Mouse (Mus musculus): ENCODE measurements at regions not wholly inside any gene's neighbourhood (a gene's known extent, or its start where the extent isn't known, plus 50 kb on each side); places are given as distances from the start of the nearest gene placed in this dataset.

DNA sequence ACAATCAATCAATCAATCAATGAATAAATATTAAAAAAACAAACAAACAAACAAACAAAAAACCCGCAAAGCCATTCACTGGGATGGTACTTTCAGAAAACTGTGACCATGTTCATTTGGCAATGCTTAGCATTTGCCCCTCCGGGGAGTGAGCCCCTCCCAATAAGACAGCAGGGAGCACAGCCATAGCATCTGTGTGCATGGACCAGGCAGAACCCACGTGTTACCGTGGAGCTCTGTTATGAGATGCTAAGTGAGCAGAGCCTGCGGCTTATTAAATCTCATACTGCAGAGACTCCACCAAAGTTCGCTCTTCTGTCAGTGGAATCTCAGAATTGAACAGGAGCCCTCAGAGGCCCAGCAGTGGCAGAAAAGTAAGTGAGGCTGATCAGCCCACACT lies 438.7 kb upstream of the Atp11b start:
- ATAC-seq (ENCODE audit: low TSS enrichment), result no peak

DNA sequence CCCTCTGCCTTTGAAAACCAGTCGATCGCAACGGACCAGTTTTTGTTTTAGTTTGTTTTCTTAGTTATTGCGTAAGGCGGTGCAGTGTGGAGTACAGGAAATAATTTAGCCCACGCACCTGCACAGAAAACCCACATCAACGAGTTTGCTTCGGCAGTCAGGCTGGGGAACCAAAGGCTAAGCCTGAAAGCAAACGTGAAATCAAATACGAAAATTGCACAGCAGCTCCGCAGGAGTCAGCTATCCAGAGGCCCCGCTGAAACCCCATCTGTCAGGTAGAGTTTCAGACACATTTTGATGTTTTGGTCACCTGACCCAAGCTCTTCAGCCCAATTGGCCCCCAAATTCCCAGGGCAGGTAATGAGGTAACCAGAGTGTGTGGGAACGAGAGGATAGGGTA lies 435.6 kb upstream of the Atp11b start:
- ATAC-seq (ENCODE audit: low TSS enrichment), result no peak

DNA sequence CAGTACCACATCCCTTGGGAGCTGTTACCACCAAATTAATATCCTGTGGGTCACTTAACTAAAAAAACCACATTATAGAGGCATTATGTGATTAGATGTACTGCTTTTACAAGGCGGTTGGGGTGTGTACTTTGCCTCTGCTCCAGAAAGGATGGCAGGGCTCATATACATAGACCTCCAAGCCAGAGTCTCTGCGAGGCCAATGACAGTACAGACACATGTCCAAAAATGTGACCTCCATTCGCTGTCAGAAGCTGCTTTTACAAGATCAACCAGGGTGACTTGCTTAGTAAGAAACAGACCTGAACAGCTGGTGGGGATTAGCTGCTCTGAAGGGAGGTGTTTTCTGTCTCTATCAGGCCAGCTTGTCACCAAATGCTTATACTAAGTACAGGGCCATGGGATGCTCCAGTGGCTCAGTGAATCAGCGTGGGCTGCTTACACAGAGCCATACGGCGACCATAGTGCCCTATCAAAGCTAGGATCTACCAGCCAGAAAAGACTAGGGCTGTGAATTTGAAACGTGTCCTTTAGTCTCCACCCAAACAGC lies 433.0 kb upstream of the Atp11b start:
- no peak for ATAC-seq (ENCODE audit: low TSS enrichment)

DNA sequence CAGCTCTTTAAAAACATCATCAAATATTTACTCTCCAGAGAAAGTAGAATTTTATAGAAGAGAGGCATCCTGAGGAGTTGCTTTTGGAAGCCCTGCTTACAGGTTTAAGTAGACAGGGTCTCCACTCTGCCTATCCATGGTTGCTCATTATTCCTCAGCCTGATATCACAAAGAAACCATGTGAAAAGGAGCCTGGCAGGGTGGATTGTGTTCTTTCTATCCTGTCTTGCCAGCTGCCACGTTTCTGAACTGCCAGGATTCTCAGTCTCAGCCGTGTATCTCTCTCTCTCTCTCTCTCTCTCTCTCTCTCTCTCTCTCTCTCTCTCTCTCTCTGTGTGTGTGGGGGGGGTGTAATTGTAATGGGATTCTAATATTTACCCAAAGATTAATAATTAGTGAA lies 431.9 kb upstream of the Atp11b start:
- ATAC-seq (ENCODE audit: low TSS enrichment), result no peak

DNA sequence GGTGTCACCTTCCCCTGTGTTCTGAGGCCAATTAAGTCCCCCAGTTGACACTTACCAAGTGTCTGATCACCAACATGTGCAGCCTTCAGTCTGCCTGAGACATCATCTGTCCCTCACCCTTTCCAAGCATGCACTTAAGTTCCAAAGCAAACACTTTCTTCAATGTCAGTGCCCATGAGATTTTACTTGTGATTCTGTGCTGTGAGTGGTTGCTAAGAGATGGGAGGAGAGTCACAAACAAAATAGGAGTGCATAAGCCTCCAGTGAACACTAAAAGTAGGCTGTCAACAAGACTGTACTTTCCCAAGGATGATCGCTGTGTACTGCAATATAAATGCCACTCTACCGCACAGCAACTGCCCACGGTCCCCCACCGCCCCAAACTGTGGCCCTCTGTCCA lies 431.0 kb upstream of the Atp11b start:
- ATAC-seq (ENCODE audit: low TSS enrichment), result no peak

DNA sequence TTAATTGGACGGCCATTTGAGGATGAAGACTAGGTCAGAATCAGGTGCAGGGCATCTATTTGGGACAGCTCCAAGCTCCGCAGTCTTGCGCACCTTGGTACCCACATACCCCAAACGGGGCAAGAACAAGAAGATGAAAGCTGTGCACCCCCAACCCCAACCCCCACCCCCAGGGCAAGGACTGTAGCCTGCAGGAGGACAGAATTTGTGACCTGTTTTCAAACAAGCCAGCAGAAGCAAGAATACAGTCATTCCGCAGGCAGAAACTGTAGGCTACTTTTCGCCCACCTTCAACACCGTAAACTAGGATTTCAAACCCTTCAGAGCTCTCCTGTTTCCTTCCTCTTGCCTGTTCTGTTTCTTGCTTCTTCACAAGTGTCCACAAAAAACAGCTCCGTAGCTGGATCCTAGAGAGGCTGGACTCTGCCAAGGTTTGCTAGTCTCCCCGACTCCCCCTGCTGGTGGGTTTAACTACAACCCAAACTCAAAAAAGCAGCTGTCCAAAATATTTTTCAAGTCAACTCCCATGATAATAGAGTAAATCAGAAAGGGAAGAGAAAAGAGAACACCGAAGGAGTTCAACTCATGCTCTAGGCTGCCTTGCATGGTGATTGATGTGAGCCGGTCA lies 430.3 kb upstream of the Atp11b start:
- ATAC-seq (ENCODE audit: low TSS enrichment), result peak; percentile 65

DNA sequence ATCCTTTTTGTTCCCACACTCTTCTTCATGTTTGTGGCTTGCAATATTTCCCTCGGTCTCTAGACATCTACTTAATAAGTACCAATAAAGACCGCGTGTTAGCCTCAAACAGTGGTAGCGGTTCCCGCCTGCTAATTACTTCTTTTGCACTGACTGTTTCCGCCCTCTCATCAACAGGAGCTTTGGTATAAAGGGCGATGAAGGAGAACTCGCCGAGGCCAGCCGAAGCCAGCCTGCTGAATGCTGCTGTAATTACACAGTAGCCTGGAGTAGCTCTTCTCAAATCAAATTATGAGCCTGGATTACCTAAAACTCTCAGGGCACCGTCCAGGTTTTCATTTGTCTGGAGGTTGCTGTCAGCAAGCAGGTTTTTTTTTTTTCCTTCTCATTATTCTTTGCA lies 429.7 kb upstream of the Atp11b start:
- ATAC-seq (ENCODE audit: low TSS enrichment), result 0 out of 2 replicates have a peak, but pooled peaks have one; percentile 57

DNA sequence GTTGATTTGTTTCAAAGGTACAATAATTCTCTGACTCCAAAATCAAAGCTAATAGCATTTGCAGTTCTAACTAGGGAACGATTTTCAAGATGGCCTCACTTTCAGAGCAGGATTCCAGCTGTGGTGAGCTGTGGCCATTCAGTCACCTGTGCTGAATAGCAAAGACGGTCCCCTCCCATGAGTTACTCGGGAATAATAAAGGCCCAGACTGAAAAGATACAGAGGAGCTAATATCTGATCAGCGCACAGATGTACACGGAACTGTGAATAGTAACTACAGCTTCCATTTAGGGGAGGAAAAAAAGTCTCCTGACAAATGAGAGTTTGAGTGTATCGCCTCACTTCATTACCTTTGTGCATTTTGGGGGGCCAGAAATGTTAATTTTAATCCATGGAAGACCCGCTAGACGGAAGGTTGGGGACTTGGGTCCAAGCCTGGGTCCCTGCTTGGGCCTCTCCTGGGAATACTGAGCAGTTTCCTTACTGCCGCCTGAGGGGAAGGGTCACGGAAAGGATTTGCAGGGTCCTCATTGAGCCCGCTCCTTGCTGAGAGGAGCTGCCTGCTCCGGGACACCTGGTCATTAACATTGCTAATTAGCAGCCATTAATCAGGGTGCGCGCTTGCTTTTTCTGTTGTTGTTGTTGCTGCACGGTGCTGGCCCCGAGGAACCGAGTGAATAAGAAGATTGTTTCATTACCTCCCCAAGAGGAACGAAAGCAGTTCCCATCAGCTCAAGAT lies 421.2 kb upstream of the Atp11b start:
- ATAC-seq (ENCODE audit: low TSS enrichment), result no peak

DNA sequence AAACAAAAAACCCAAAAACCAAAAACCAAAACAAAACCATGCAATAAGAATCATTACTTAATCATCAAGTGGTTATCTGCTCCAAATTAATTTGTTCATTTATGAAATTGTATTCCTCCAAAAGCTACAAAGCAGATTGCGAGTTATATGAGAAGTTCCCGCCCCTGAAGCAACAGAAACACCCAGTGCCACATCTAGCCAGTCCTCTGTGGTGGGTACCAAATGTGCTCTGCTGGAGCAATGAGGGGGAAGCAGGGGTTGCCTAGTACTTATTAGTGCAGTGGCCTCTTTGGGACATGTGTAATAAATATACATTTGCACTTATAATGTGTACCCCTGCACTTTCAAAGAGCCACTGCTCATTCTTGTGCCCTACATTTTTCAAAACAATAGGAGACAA lies 419.9 kb upstream of the Atp11b start:
- ATAC-seq (ENCODE audit: low TSS enrichment), result no peak

DNA sequence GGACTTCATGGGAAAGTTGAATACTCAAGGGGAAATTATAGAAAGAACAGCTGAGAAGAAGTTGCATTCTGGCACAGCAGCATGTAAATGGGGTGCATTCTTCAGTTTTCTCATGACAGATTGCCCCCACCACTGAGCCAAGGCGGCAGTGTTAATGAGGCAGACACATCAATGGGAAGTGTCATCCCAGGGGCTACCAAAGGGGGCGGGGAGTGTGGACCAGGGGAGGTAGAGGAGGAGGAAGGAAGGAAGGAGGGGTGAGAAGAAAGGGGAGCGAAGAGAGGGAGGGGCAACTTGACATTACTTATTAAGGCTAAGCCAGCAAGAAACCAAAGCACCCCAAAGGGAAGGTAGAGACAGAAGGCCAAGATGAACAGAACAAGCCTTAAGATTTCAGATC lies 419.4 kb upstream of the Atp11b start:
- ATAC-seq (ENCODE audit: low TSS enrichment), result no peak

DNA sequence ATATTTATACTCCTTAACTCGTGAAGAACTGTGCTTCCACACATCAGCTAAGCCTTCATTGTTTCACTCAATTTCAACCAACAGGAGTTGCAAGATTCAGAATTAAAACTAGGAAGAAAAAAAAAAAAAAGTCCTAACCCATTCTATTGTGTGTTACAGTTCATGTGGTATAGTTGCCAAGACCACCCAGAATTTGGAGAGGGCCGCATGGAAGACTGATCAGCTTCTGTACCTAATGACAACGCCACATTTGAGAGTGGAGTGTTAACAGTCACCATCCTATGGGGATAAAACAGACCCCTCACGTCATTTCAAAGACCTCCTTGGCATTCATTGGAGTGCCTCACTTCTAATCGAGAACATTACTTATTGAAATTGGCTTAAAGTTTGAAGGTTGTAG lies 418.1 kb upstream of the Atp11b start:
- ATAC-seq (ENCODE audit: low TSS enrichment), result no peak

DNA sequence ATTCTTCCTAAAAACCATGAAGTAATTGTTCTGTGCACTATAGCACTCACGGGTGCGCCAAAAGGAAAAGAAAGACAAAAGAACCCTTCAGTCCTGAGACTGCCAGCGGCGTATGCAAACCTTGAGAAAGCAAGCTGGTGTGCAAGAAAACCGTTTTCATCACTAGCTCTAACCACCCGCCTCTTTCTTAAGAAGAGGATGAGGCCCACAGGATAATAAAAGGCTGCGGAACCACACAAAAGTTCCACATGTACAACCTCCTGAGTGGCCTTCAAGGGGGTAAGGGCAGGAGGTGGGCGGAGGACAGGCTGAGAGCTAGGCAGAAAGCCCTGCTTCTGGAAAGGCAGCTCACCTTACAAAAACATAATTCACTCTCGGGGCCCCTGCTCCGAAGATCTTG lies 413.4 kb upstream of the Atp11b start:
- 0 out of 2 replicates have a peak, but pooled peaks have one; percentile 7 for ATAC-seq (ENCODE audit: low TSS enrichment)

DNA sequence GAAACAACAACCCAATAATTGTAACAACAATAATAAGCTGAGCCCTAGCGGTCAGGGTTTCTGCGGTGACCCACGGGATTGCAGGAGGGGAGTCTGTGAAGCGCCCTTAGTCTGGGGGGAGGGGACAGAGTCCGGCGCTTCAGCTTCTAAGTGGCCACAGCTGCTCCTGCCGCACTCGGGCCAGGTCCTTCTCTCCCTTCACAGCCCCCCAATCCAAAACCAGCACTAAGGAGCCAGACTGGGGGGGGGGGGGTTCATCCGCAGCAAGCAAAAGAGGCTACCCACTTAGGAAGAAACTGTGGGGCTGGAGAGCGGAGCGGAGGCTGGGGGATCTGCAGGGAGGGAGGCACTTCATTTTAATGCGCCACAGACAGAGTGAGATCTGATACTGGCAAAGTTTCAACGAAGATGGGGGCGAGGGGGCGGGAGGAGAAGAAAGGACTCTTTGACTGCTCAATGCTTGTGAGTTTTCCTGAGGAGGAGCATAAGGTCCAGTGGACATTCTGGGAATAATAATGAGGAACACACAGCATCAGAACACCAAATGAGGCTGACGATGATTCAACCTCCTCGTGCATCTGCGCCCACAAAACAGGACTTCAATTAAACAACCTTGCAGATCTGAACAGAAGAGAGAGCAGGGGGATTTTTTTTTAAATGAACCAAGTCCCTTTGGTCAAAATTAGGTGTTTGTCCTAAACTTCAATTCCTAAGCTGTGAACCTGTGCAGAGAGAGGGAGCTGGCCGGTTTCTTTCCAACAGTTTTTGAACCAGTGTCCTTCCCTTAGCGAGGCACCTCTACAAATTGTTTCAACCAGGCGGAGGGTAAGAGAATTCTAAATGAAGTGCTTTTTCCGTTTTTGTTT lies 412.7 kb upstream of the Atp11b start:
- peak; percentile 48 for ATAC-seq (ENCODE audit: low TSS enrichment)

DNA sequence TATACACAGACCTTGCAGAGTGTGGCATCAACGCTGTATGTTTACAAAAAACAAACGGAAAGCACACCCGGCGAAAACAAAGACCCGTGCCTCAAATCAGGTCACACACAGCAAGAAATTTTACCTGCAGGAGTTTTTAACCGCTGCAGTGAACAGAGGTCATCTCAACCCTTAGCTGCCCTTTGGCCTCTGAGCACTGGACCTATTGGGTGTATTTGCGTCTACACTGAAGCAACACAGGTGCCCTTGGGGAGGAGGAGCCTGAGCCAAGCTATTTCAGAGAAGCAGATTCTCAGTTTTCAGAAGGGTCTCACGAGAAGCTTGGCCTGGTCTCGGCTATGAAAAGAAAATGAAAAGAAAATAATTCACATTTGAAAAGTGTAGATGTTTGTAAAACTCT lies 412.1 kb upstream of the Atp11b start:
- ATAC-seq (ENCODE audit: low TSS enrichment), result no peak

DNA sequence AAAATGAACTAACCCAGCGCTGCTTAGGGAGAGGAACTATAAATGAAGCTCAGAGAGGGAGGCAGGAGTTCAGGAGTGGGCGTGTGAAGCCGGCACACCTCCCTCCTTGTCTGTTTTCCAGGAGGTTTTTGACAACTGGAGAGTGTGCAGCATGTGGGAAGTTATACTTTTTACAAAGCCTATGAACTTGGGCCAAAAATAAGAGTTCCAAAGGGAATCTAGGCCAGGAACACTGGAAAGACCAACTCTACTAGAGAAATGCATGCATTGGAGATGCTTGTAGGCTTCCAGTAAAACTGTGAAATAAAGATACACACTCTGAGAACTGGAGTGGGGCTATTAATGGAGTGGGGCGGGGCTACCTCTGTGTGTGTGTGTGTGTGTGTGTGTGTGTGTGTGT lies 411.3 kb upstream of the Atp11b start:
- ATAC-seq (ENCODE audit: low TSS enrichment), result peak; percentile 92

DNA sequence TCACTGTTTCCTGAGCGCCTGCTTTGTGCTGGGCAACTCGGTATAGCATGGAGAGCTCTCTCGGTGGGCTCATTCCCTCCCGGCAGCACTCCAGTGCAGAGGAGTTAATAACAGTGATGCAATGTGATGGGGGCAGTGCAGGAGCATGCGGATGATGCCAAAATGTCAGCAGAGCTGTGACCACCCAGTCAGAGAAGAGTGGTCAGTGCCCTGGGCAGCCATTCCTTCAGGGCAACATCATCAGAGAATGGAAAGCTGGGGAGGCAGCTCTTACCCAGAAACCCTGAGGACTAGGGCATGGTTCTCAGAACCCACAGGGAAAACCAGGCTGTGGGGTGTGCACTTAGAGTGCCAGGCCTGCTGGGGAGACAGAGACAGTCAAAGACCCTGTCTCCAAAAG lies 410.0 kb upstream of the Atp11b start:
- no peak for ATAC-seq (ENCODE audit: low TSS enrichment)

DNA sequence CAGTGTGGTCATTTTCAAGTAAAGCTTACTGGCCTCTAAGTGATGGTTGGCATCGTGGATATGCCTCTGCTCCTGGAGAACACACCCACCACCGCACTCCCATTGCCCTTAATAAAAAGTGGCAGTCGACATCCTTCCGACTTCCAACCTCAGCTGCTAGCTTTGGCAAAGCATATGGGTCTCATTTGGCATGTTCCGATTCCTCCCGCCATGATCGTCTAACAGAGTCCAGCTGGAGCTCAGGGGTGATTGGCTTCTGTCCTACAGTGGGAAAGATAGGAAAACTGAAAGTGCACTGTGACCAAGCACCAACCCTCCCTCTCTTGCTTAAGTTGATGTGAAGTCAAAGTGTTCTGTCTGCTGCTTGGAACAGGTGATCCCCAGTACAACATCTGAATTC lies 404.8 kb upstream of the Atp11b start:
- no peak for ATAC-seq (ENCODE audit: low TSS enrichment)

DNA sequence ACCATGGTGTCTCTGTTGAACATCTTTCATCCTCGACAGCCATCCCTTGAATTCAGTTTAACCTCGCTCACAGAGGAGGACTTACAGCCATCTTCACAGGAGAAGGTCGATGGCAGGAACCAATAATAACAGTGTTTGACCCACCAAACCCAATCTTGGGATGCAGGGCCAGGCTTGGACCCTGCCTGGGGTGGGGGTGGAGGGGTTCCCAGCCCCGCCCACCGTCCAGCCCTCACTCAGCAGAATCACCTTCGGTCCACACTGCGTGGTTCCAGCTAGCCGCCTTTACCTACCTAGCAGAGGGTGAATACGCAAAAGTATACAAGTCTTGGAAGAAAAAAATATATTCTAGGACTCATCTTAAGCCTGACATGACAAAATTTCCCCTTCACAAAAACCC lies 400.5 kb upstream of the Atp11b start:
- no peak for ATAC-seq (ENCODE audit: low TSS enrichment)

DNA sequence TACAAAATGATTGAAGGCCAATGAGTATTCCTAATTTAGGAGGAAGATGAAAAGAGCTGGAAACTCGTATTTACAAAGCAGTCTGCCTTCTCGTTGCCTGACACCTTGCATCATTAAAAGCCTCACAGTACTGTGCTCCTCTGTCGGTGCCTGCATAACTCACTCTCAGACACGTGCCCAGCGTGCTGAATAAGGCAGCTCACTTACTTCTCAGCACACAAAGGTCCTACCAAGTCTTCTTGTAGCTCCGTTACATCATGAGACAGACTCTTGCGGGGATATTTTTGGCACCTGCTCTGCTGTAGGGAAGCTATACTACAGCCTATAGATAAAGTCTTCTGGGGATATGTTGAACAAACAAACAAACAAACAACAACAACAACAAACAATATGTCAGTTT lies 400.0 kb upstream of the Atp11b start:
- ATAC-seq (ENCODE audit: low TSS enrichment), result no peak

DNA sequence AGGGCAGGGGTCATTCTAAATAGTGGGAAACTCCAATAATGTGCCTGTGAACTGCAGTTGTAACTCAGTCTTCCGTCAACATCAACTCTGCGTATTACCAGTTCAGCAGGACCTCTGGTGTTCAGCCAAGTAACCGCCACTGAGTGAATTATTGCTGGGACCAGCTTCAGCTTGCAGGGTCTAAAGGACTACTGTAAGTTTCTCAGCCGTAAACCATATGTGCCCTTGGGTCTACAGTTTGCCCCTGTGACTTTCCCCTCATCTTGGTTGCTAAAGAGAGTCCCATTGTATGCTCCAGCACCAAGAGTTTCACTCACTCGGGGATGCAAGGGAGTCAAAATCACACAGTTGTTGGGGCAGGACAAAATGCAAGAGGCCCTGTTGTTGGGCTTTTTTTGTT lies 399.6 kb upstream of the Atp11b start:
- ATAC-seq (ENCODE audit: low TSS enrichment), result no peak

DNA sequence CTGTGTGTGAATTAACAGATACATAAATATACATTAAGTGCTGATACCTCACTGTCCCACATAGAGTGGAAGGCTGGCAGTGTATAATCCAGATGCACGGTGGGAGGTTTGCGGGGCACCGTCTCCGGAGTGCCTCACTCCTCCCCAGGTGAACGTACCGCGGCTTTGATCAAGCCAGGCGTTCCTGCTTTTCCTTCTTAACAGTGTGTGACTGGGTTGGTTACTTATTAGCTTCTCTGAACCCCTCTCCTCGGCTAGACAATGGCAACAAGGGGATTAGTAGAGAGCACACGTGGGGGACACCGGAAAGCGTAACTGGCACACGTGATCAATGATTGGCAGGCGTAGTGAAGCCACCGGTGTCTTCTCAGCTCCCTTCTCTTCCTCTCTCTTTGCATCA lies 396.8 kb upstream of the Atp11b start:
- ATAC-seq (ENCODE audit: low TSS enrichment), result no peak

DNA sequence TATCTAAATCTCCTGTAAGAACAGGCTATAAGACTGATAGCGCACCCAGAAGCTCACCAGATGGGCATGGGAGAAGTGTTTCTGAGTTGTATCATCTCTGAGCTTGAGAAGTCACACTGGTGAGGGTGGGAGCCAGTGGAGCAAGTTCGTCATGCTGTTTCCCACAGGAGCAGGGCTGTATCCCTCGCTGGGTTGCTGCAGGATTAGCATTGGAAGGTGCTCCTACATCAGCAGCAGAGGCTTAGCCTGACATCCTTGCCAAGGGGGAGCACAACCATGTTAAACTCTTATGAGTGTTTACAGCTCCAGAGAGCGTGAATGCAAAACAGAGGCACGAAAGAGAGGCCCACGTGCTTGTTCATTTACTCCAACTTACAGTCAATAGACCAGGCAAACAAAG lies 395.4 kb upstream of the Atp11b start:
- ATAC-seq (ENCODE audit: low TSS enrichment), result no peak

DNA sequence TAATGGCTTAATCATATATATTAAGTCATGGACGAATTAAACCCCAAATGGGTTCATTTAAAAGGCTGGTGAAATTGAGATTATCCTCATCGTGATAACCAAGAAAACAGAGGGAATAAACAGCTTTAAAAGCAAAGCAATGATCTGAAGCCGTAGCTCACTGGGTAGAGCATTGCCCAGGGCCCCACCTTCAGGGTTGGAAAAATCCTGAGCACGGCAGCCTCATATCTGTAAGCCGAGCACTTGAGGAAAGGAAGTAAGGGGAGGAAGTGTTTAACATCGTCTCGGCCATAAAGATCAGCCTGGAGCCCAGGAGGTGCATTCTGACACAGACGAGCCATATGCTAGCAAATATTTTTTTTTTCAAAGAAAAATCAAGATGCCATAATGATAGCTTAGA lies 394.6 kb upstream of the Atp11b start:
- ATAC-seq (ENCODE audit: low TSS enrichment), result no peak
